Mouse (Mus musculus) gonadal fat pad, adult 2 months (tissue): ENCODE results near the gene Narfl. TPM values are rescaled to one million over a fixed set of nuclear protein-coding genes. Genes with fewer than 3 reads are reported as not detected.
"Not testable (repeated sequence)": the region's sequence is repeated elsewhere in the genome, so short reads cannot be mapped to it uniquely, and the experiment has no call there.

Source experiments
- DNase-seq: peaks from one replicate; pipeline ENCODE4 v3.0.0-alpha.2; 2012; ENCODE audit warnings: low read depth
- polyA plus RNA-seq: library from polyadenylated mRNA; depleted of rRNA; stranded (reverse); fragments of >200 nt; gene quantifications from 2 replicates; pipeline ENCODE4 v1.2.3, GENCODE M21; 2012; rRNA removed

Narfl gene
- 19.1 and 23.9 TPM in 2 replicates for polyA plus RNA-seq

DNA sequence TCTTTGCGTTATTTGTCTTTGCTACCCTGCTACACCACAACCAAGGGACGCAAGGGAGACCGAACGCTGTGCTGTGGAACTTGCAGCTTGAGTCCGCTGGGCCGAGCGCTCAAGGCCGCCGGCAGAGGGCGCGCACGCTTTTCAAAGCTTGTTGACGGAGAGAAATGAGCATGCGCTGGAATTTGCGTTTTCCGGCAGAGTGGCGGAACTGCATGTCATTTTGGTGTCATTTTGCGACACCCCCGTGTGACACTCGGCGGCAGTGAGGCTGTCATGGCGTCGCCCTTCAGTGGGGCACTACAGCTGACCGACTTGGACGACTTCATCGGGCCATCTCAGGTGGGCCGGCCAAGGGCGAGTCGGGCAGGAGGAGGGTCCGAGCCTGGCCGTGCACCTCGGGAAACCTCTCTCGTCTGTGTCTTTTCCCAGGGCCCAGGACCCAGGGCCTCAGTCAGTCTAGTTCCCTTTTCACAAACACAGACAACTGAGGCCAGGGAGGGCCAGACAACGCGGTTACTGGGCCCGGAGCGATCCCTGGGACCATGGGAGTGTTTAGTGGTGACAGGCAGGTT, at the start of gene Narfl:
Gene Narfl, plus strand, starts transcription at position 228 of the 572 bp plus-strand sequence.
- DNase-seq = peak; percentile 72

DNA sequence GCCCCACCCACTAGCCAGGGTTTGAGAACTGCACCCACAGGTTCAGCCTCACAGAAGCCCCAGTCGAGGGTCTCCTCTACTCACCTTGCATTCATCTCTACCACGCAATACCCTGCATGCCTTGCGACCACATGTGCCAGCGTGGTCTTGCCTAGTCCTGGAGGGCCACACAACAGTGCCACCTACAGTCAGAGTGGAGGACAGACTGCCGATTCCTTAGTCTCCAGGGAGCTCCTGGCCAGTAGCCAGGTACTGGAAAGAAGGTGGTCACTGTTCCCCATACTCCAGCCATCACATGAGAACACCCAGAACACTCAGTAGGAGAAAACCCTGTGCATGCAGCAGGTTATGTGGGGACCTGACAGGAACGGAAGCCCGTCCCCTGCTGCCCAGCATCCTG, 49.7 kb upstream of the Narfl start:
- DNase-seq = no peak

DNA sequence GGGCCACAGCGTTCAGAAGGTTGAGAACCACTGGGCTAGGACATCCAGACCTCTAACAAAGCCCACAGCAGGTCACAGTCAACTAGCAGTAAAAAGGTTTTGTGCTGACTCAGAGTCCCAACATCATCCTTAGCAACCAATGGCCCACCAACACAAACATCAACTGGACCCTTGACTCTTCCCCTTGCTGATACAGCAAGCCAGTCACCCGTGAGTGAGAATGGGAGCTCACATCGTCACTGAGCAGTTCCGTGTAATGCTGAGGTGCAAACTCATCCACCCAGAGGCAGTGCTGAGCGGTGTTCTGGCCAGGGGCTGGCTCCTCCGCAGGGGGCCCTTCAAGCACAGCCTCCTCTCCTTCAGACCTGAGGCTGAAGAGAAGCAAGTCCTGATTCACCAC, 48.3 kb upstream of the Narfl start:
- no peak for DNase-seq

DNA sequence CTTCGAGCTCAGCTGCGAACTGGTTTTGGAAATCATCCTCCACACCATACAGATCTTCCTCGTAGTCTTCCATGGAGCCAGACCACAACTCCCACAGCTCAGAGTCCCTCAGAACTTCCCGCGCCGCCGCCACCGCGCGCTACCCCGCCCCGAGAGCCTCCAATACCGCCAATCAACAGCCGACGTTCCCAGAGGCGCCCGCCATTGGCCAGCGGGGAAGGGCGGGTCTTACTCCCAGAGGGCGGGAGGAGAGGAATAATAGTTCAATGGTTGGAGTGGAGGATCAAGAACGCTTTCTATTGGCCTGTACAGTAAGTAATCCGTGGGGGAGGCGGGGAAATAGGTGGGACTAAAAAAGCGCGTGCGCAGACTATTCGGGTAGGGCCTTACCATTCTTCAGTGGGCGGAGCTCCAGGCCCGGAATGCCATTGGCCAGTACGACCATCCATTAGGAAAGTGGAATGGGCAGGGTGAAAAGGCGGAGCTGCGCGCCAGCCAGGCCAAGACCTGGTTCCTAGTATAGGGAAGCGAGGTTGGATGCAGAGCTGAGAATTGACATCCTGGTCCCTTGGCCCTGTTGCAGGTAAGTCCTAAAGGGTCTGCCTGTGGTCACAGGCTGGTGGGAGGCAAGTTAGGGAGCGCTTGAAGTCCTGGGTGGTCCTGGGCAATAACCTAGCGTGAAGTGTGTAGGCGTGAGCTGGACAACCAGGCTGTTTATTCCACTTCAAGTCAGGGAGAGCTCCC, 46.1 kb upstream of the Narfl start, which contains the start of the genes Chtf18 and Rpusd1:
Gene Chtf18, minus strand, starts transcription at position 155 of the 744 bp plus-strand sequence.
Gene Rpusd1, plus strand, starts transcription at position 406 of the 744 bp plus-strand sequence.
- DNase-seq = peak; percentile 98

DNA sequence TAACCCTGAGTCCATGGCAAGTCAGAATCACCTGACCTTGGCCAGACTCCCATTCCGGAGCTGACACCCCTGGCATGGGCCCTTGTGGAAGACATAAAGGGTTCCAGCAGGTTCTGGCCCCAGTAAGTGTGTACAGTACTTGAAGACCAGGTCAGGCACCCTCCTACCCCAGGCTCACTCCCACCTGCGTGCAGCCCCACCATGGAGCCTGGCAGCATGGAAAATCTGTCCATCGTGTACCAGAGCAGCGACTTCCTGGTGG, 45.6 kb upstream of the Narfl start:
- DNase-seq = no peak

GRCm38 (mm10) chr17:25732082-25732481, 41.5 kb upstream of the Narfl start:
- peak; percentile 22 for DNase-seq

DNA sequence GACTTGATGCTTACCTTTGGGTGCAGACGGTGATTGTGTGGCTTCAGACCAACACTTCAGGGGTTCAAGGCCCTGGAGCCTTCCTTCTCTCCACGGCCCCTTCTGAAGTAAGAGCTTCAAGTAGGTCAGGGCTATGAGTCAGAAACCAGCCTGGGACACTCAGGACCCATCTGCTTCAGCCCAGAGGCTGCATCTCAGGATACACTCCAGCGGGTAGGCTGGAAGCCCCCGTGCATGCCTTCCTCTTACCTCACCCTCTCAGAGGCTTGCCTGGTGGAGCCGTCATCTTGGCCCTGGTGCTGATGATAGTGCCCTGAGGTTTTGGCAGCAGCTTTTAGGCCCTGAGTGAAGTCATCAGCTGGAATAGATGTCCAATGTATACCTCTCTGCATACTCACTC, 38.3 kb upstream of the Narfl start:
- no peak for DNase-seq

DNA sequence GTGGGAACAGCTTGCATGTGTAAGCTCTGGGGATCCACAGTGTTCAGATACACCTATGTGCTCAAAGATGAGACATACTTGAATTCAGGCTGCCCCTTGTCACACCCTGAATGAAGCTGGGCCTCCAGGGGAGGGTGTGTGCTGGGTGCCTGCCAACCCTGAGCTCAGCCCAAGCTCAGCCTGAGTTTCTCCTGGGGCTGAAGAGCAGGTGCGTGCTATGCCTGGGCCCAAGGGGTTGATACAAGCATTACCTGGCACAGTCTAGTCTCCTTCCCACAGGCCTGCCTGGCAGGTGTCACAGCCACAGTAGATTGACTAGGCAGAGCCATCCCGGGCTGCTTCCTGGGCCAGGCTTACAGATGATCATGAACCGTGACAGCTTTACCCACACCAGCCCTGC, 37.8 kb upstream of the Narfl start, which contains the start of gene Mslnl:
Gene Mslnl, plus strand, starts transcription at position 298 of the 400 bp plus-strand sequence.
- DNase-seq = no peak

- no peak for DNase-seq
These were observed 34.7 kb upstream of the Narfl start for GRCm38 (mm10) chr17:25738861-25739260.

DNA sequence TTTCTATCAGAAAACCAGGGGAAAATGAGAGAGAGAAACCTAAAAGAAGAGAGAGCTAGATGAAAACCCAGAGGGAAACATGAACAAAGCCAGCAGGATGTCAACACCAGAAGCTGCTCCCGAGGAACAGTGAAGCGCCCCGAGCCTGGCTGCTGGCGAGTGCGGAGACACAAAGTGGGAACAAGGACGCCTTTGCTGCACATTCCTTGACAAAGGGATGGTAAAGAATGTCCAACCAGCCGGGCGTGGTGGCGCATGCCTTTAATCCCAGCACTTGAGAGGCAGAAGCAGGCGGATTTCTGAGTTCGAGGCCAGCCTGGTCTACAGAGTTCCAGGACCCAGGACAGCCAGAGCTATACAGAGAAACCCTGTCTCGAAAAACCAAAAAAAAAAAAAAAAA, 32.1 kb upstream of the Narfl start:
- DNase-seq = not testable (repeated sequence)

DNA sequence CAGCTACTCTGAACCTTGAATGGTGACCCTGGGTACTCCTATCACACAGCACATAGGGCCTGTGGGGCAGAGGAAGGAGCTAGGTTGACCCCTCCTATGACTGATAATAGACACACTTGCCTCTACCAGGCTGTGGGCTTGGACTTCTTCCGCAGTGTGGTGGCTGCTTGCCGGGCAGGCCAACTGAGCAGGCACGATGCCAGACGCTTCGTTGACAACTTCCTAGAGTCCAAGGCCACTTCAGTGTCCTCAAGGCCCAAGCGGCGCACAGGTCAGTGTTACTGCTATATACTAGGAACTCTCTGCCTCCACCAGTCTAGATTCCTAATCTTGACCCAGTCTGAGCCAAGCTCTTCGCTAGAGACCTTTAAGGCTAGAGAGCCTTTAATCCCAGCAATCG, 29.7 kb upstream of the Narfl start:
- no peak for DNase-seq

DNA sequence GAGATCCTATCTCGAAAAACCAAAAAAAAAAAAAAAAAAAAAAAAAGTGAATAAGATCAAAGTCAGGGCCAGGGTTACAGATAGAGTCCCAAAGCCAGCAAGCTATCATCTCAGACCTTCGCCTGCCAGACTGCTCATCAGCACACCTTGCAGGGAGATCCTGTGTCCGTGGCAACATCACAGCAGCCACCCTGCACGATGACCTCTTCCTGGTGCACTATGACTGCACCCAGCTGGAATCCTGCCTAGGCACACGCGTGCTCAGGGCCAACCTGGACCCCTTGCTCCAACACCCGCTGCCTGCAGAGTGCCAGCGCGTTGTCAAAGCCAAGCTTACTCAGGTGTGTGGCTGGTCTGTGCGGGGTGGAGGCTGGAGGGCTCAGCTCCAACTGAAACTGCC, 29.3 kb upstream of the Narfl start:
- no peak for DNase-seq

DNA sequence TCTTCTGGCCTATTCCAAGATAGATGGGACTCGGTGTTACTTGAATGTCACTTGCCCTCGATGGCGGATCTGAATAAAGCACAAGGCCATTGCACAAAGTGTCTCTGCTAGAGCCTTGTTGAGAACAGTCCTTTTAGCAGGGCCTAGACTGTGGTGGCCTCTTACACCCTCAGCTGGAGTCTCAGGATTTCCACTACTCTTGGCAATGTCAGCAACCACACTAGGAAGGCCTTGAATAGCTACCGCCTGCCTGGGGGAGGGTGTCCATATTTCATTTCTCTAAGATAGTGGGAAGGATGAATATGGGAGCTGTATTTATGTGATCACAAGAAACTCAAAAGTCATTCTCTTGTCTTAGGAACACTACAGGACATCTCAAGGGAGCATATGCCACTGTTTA, 25.3 kb upstream of the Narfl start:
- DNase-seq = no peak

GRCm38 (mm10) chr17:25749314-25749713, 24.3 kb upstream of the Narfl start:
- no peak for DNase-seq

DNA sequence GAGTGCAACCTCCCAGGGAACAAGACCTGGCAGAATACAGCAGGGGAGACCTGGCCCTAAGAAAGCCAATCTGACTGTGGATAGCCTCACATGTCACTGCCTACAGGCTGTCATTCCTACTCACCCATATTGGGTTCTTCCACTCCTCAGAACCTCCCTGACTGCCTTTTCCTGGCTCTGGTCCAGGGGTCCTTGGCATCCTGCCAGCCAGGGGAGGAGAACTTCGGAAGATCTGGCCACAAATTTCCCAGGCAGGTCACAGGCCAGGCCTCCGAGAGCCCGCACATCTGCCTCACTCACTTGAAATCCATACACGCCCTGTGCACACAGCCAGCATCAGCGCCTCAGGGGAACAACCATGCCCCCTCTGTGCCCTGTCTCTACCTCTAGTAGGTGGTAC, 22.1 kb upstream of the Narfl start:
- no peak for DNase-seq

GRCm38 (mm10) chr17:25754241-25754640, 19.3 kb upstream of the Narfl start, which contains the start of gene Msln:
TSS of gene Msln (minus strand) at chr17:25754378.
- DNase-seq = no peak

DNA sequence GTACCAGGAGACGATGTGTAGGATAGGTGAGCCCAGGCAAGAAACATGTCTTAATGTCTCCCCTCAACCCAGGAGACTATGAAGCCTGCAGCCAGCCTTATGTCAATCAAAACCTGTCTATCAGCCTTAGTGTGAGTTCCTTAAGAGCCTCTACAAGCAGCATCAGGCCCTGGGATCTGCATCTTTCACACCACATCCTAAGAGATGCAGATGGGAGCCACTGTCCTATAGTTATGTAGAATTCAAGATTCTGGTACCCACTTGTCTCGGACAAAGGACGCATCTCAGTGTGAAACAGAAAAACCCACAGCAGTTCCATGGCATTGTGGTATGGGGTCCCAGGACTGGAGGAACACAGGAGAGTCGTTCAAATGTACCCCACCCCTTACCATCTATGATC, 18.5 kb upstream of the Narfl start:
- no peak for DNase-seq

- DNase-seq = no peak
These were observed 17.8 kb upstream of the Narfl start for GRCm38 (mm10) chr17:25755627-25756377.

- no peak for DNase-seq
These were observed 17.0 kb upstream of the Narfl start for GRCm38 (mm10) chr17:25756378-25757242.

DNA sequence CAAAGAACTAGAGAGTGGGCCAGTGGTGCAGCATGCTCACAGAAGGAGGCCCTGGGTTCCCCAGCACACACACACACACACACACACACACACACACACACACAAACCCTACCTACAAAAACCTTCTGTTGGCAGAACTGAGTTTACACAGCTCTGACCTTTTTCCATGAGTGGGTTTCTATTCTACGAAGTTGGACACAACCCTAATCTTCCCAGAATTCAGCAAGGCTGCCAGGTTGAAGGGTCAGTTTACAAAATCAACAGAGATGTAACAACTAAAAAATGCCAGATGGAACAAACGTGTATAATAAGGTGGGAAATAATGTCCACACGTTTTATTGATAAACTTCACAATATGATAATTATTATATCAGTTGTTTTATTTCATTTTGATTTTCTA, 15.9 kb upstream of the Narfl start:
- no peak for DNase-seq

GRCm38 (mm10) chr17:25760148-25760547, 13.4 kb upstream of the Narfl start:
- DNase-seq = no peak

DNA sequence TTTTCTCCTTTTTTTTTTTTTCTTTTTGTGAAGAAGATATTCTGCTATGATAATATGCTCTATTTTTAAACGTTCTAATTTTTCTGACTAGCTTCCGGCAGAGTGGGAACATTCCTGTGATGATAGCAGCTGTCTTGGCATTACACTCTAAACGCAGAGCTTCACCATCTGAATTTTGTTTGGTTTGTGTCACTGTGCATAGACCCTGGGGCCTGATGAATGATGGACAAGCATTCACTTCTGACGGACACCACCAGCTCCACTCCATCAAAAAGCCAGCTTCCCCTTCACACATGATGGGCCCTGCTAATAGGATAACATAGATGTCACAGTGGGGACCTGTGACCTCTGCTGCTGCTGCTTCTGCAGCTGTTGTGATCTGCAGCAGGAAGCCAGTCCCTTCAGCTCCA, 12.0 kb upstream of the Narfl start:
- no peak for DNase-seq
